Mouse (Mus musculus): ENCODE measurements at regions not wholly inside any gene's neighbourhood (a gene's known extent, or its start where the extent isn't known, plus 50 kb on each side); places are given as distances from the start of the nearest gene placed in this dataset.
"Not testable (repeated sequence)": the region's sequence is repeated elsewhere in the genome, so short reads cannot be mapped to it uniquely, and the experiment has no call there.

DNA sequence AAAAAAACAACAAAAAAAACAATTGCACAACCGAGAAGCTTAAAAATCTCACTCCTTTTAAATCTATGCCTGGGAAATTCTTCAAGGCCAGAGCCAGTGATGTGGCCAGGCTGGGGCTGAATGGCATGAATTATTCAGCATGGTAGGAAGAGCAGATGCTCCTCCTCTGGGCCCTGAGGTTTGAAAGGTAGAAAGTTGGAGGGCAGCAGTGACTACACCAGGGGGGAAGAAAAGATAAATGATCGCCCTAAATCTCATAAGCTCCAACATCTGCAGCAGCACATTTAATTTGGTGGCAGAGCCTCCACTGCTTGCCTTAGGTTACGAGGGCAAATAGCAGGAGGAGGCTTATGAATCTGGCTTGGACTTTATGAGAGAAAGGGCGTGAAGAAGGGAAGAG lies 455.1 kb downstream of the Cbln4 start:
- DNase-seq (ENCODE audit: low spot score): no peak

GRCm38 (mm10) chr2:171587635-171588034 lies 455.6 kb downstream of the Cbln4 start:
- DNase-seq (ENCODE audit: low spot score): no peak

DNA sequence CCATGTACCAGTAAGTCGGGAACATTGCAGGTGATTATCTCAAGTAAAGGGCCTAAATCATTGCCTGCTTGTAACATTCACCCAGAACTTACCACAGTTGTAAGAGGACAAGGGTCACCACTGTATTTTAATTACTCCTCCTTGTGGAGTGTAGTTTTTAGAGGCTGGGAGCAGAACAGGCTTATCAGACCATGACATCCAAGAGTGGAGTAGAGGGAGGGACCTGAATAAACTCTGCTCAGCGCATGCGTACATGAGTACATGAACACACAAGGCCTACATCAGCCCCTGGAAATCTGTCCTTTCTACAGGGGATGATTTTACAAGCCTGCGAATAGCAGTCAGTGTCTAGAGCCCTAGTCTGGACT lies 456.4 kb downstream of the Cbln4 start:
- no peak for DNase-seq (ENCODE audit: low spot score)

GRCm38 (mm10) chr2:171586217-171586852 lies 456.9 kb downstream of the Cbln4 start:
- DNase-seq (ENCODE audit: low spot score): no peak

DNA sequence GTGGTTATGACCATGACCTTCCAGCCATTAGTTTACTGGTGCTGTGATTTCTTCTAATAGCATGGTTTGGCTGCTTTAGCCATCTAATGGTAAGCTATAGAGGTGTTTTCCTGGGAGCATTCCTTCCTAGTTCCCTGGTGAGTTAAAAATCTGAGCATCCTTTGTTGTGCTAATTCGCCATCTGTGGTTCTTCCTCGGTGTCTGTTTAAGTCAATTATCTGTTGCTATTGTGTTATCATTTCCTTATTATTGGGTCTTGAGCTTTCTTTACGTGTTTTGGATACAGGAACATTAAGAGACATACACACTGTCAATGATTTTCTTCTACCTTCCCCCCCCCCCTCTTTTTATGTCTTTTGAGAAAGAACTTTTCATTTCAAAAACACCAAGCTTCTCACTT lies 468.9 kb downstream of the Cbln4 start:
- DNase-seq (ENCODE audit: low spot score): no peak

- no peak for DNase-seq (ENCODE audit: low spot score)
These were observed 480.6 kb downstream of the Cbln4 start for GRCm38 (mm10) chr2:171562656-171563055.

GRCm38 (mm10) chr2:171542768-171543167 lies 500.5 kb downstream of the Cbln4 start:
- not testable (repeated sequence) for DNase-seq (ENCODE audit: low spot score)

DNA sequence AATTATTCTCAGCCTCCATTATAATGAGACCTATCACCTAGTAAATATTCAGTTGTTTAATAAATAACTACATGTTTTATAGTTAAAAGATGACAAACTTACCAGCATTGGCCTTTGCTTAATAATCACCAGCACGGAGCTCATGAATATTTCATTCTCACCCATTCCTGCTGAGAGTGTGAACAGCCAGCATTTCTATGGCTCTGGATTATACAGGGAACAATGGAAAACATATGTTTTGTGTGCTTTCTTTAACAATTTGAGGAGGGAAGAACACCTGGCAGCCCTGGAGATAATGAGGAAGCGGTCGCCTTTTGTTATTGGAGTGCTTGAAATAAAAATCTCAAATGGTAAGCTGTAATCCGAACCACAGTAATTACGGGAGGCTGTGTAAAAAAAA lies 528.4 kb downstream of the Cbln4 start:
- DNase-seq (ENCODE audit: low spot score): no peak

GRCm38 (mm10) chr2:171496620-171497019 lies 546.6 kb downstream of the Cbln4 start:
- no peak for DNase-seq (ENCODE audit: low spot score)

DNA sequence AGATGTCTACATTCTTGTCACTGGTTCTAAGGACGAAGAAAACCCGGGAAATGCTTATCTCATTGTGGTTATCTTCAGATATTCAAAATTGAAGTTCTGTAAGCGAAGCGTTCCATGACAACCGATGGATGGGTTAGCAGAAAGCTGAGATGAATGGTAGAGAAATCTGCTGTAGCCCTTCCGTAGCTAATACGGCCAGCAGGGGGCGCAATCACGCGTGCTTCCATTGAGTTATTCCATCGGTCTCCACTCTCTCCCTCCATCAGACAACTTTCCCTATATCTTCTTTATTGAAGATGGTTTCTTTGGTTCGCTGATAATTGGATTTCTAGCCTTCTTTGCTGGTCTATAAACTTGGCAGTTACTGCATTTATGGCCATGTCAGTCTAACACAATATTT lies 549.5 kb downstream of the Cbln4 start:
- DNase-seq (ENCODE audit: low spot score): peak; percentile 23

DNA sequence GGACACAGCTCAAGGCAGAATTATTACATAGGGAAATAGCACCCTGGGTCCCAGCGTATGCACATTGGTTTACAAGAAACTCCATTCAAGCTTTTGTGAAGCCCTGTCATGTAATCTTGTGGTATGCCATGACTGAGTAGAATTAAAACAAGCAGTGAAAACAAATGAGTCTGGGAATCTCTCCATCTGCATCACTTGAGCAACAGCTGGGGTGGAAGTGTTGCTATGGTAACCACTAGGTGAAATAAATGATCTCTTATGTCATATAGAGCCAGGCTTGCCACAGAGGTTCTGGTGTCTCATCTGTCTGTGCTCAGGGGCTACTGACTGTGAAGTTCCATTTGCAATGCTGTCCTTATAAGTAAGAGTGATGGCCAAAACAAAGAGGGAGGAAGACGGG lies 556.0 kb downstream of the Cbln4 start:
- DNase-seq (ENCODE audit: low spot score): no peak

DNA sequence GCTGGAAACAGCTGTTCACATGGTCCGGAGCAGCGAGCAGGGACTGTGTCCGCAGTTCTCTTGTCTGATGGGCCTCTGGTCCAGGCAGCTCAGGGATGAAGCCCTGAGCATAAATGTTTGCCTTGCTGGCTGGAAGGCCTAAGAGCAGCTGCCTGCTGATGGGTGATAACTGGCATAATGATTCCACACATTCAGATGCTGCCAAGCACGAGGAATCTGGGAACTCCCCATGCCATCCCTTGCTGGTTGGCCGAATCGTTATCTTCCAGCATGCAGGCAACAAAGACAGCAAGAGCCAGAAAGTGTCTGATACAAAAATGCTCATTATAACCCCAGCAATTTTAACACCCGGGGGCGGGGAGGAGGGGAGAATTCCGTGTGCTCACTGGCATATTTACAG lies 590.0 kb downstream of the Cbln4 start:
- no peak for DNase-seq (ENCODE audit: low spot score)

GRCm38 (mm10) chr2:171406057-171406456 lies 637.2 kb downstream of the Cbln4 start:
- DNase-seq (ENCODE audit: low spot score): no peak

DNA sequence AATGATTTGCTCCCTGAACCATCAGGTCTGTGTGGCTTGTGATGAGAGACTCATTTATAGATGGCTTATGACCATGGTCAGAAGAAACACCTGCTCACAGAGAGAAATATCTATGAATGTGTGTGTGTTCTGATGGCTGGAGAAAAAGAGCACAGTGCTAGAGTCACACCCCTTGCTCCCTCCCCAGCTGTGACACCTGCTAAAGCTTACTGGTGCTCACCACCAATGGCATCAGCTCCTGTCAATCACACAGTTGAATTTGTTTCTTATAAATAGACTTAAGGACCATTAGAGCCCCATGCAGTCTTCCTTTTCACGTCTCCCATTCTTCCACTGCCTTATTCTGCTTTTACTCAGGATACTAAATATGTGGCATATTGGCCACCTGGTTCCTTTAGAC lies 654.3 kb downstream of the Cbln4 start:
- no peak for DNase-seq (ENCODE audit: low spot score)

DNA sequence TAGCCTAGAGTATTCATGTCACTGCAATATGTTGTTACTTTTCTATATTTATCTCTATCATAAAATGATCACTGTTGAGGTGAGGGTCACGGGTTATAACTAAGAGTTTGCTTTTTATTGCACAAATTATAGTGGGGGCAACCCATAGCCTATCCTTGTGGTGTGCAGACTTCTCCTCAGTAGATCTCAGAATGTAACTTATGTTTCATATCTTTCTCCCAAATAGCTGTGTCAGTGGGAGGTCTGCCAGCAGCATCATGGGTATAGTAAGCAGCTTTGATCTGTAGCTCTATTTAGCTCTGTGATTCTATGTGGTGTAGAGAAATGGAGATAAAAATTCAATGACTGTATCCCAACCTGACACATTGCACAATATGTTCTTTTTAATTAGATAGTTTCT lies 641.9 kb downstream of the Dok5 start:
- DNase-seq (ENCODE audit: low spot score): no peak

- no peak for DNase-seq (ENCODE audit: low spot score)
These were observed 641.4 kb downstream of the Dok5 start for GRCm38 (mm10) chr2:171373016-171373415.

DNA sequence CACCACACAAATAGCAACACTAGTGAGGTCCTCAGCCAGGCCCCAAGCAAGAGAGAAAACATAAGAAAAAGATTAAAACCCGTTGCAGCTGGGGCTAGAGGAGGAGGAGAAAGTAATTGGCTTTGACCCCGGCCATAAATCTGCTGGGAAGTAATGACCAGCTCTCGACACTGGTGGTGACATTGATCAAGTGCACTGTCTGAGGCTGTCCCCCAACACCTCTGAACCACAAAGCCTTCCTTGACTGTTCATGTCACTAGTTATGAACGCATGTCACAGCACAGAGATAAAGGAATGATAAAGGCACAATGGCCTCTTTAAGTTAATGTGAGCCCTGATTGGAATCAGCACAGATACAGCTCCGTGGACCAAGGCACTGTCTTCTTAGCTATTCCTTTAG lies 640.1 kb downstream of the Dok5 start:
- DNase-seq (ENCODE audit: low spot score): no peak

DNA sequence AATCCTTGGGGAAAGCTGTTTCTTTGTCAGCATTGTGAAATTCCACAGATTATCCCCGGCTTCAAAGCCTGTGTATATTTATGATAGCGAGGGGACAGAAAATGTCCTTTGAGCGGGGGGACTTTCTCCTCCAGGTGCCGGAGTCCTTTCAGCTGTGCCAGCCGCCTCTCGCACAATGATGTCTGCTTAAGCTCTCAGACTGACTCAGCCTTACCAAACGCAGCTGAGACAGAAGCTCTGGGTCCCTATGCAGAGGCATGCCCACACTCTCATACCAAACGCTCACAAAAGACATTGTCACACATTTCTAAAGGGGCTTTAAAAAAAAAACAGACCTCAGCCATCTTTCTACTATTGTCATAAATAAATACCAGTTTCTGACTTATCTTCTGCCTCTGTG lies 633.9 kb downstream of the Dok5 start:
- DNase-seq (ENCODE audit: low spot score): no peak

- DNase-seq (ENCODE audit: low spot score): no peak
These were observed 633.0 kb downstream of the Dok5 start for GRCm38 (mm10) chr2:171364621-171365020.

GRCm38 (mm10) chr2:171363381-171363780 lies 631.8 kb downstream of the Dok5 start:
- DNase-seq (ENCODE audit: low spot score): no peak

DNA sequence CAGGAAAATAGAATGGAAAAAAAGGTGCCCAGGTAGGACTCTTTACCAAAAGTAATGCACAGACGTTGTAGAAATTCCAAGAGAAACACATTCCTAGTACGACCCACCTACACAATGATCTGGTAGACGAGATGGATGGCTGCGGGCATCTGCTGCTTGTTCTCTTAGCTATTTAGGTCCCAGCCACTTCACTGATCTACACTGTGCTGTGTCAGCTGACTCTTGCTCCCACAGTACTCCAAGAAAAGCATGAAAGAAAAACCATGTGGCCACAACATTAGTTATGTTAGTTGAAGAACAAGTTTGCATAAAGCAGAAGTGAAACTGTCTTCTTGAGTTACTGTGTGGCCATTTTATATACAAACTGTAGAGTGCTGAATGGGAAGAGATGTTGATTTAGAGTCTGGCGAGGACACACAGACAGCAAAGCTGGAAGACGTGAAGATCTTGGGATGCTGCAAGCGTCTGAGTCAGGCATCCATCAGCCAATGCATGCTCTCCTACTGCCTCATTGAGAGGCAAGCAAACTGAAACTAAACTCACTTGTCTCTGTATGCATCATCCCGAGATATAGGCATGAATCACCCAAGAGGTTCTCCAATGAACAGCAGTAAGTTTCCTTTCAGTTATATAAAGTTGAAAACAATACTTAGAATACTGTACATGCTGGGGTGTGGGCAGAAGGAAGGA lies 626.6 kb downstream of the Dok5 start:
- no peak for DNase-seq (ENCODE audit: low spot score)

DNA sequence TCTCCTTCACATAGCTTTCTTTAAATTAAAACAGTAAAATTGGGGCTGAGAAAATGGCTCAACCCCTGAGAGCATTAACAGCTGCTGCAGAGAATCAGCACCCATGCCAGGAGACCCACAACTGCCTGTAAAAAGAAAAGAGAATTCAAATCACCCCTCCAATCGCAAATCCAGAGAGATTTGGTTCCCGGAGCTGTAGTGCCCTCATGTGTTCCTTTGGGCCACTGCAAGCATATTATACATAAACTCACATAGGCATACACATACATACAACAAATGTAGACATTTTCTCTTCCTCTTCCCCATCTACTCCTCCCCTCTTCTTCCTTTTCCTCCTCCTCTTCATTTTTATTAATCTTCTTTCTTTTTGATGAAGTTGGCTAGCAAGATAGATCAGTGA lies 616.5 kb downstream of the Dok5 start:
- no peak for DNase-seq (ENCODE audit: low spot score)

- DNase-seq (ENCODE audit: low spot score): no peak
These were observed 602.5 kb downstream of the Dok5 start for GRCm38 (mm10) chr2:171333816-171334757.
